Mouse (Mus musculus) embryo, embryonic 11 days (tissue): ENCODE results near the gene Ush1g.

ENCODE experiments used
- DNase-seq: peaks from one replicate; pipeline ENCODE4 v3.0.0-alpha.2; 2015

Ush1g gene

DNA sequence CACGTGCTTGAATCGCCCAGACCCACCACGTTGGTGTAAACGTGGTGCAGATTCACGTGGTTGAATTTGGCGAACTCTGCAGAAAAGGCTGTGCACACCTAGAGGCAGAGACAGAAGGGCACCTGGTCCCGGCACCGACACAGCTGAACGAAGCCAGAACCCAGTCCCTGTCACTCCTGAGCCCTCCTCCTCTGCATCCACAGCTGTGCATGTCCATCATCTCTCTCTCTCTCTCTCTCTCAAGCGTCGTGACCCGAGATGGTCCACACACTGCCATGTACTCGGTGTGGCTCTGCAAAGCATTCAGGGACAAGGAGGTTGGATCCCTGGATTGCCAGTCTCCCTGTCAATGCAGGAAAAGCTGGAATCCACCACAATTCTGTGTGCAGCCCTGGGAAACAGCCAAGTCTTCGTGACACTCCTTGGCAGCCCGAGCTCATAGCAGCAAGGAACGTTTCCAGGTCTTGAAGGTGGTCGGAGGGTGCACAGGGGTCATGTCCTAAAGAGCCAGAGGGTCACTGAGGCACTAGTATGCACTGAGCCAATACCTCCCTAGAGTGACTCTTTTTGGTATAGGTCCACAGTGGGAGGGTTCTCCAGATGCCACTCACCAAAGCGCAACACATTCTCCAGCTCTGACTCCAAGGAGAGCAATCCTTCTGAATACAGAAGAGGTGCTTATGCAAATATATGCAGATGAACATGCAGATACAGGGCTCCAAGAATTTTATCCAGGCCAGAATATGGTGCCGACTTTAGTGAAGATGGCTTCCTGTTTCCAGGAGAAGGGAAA lies 35.4 kb downstream of the Ush1g start:
- DNase-seq, result no peak

DNA sequence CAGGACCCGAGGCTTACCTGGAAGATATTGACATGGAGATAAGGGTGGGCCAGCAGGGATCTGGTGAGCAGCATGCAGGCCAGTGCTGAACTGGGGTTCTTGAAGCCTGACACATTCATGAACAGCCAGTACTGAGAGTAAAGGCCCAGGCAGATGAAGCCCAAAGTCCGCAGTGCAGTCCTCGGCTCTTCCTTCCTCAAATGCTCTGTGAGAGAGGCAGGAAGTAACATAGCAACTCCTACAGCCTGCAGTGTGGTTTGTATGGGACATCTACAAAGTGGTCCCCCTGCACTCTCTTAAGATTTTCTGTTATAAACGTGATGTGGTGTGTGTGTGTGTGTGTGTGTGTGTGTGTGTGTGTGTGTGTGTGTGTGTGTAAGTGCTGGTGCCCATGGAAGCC lies 36.6 kb downstream of the Ush1g start:
- no peak for DNase-seq

DNA sequence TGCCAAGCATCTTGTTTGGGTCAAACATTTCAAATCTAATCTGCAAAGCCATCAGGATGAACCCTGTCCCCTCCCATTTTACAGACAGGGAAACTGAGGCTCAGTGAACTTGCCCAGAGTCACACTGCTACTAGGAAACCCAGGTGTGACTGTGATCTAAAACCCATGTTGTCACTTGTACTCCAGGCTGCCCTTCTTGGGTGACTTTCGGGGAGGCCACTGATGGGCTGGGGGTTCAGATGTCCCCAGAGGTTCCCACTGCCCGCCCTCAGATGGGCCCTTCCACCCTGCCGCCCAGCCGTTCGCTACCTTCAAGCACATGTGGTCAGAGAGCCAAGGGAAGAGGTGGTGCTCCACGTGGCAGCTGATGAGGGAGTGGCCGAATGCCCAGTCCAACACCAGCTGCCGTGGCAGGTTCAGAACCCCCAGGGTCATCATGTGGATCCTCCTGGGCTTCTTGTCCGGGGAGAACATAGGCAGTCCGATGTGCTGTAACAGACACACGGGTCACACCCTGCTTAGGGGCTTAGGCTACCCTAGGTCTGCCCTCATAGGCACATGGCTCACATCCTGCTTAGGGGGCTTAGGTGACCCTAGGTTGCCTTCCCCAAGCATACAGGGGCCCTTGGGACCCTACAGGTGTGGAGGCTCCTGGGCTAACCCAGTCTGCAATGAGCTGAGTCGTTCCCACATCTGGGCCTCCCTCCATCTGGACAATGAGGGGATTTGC lies 37.8 kb downstream of the Ush1g start:
- DNase-seq, result no peak

DNA sequence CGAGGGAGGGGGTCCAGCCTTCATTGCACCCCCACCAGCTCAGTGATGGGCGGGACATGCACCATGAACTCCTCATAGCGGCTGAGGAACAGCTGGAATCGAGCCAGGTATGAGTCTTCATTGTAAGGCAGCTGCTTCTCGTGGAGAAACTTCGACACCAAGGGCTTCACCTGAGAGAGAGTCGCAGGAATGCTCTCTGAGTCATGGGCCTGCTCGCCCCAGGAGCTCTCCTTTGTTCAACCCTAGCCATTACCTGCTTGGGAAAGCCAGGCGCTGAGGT lies 38.4 kb downstream of the Ush1g start:
- DNase-seq, result no peak

DNA sequence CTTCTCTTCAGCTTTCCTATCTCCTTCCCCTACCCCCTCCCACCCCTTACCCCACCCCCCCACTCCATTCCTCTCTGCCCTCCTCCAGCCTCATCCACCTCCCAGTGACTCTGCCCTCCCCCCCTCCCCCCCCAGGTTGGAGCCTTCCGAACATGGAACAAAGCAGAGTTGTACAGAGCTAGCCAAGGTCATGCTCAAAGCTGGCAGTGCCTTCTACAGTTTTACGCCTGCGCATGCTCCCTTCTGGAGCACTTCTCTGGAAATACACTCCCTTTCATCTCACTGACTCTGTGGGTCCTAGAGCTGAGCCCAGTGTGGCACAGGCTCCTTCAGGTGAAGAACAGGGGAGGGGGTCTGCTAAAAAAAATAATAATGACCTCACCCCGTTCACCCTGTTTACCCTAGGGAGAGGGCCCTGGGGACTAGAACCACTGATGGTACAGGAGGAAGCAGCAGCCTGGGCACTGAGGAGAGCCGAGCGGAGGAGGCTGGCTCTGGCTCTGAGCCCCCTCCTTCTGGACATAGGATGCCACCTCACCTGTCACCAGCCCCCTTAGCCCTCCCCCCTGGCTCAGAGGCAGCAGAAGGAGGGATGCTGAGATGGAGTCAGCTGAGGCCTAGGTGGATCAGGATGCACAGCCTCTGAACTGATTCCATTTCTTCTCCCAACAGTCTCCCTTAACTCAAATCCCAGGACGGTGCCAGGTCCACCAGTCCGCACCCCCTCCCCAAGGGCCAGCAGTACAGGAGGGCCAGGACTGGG lies 38.9 kb downstream of the Ush1g start:
- DNase-seq, result no peak

DNA sequence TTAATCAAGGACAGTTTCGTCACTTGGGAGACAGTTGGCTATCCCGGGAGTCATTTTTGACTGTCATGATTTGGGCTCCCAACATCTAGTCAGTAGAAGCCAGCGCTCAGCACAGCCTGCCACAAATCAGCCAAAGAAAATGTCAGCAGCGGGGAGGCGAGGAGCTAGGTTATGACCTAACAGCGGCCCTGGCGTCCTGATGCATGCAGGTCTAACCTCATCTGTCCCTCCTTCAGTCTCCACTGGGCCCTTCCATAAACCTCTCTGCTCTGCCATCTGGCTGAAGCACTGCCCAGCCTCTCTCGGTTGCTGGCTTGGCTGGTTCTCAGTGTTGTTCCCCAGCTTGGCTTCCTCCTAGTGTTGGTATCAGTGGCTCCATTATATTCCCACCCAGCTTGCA lies 39.5 kb downstream of the Ush1g start:
- no peak for DNase-seq

DNA sequence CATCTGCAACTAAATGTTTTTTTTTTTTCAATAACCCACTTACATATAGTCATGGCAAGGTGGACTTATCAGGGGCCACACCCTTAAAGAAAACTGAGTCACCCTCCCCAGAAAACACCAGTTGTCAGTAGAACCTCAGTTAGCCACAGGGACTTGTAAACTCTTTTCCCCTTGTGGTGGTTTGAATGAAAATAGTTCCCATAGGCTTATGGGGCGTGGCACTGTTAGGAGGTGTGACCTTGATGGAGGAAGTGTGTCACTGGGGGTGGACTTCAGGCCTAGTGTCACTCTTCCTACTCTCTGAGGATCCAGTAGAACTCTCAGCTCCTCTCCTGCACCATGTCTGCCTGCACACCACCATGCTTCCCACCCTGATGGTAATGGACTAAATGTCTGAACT lies 42.1 kb downstream of the Ush1g start:
- no peak for DNase-seq

DNA sequence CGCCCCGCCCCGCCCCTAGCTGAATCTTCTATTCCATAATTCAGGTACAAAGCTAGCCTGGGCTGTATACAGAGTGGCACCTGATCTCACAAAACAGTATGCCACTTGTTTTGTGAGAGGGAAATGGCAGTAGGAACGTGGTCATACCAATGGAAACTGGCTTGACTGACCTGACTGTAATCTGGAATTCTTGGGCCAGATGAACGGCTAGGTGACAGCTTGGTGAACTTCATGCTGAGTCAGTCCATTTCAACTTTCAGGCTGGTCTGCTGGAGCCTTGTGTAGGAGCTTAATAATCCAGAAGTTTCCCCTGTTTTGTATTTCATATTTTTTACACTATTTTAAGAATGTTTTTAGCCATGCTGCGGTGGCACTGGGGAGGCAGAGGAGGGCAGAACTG lies 43.7 kb downstream of the Ush1g start:
- DNase-seq, result no peak

DNA sequence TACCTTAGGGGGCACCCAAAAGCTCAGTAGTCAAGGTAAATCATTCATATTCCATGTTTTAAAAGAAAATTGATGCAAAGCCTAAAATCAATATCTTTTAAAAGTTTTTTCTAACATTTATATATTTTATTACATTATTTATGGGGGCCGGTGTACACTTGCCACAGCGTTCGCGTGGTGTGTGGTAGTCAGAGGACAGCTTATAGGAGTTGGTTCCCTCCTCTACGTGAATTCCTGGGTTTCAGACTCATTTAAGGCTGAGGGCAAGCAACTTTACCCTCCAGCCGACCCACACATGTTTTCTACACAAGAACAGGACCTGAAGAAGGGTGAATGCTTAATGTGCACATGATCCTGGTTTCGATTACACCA lies 44.3 kb downstream of the Ush1g start:
- DNase-seq, result no peak

DNA sequence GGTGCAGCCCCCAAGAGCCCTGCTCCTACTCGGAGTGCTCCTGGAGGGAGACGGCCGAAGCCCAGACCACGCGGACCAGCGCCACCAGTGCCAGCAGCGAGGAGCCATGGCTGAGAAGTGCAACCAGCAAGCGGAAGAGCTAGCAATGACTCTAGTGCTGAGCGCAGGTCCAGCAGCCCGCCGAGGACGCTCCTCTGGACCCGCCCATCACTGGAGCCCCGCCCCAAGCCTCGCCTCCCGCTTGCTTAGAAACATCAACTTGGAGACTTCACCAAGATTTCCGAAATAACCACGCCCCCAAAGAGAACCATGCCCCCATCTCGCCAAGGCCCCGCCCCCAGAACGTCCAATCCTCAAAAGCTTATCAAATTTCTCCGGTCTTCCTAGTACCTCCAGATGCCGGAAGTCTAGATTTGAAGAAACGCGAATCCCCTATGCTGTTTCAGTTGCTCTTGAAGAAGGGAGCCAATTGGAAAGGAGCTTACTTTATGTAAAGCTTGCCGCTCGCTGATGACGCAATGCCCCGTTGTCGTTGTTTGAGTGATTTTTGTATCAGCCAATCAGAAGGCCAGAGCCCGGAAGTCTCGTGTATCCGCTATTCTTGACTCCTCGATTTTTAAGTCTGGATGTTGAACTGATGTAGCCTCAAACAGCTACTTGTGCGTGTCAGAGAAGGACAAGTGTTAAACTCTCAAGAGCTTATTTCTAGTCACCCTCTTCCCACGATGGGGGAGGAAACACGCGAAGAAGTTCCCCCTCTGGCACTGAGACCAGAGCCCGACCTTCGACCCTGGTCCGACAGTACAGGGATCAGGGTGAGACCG lies 44.8 kb downstream of the Ush1g start, which contains the start of gene Fdxr:
TSS of gene Fdxr (minus strand) at position 271 of the 824 bp plus-strand sequence.
- DNase-seq, result peak; percentile 99

DNA sequence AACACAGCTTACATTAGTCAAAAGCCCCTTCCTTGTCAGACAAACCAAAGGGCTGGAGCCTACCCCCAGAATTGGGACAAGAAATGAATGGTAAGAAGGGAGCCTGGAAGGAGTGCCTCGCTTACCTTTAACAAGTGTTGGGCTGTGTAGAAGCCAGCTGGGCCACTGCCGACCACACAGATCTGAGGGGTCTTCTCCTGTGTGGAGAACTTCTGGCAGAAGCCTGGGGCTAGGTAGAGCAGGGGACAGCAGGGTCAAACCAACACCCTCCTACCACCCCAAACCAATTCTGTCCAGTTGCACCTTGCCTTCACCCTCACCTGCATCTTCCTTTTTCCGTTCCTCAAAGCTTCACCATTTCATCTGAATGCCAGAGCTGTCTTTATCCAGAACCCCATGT lies 45.9 kb downstream of the Ush1g start:
- no peak for DNase-seq

DNA sequence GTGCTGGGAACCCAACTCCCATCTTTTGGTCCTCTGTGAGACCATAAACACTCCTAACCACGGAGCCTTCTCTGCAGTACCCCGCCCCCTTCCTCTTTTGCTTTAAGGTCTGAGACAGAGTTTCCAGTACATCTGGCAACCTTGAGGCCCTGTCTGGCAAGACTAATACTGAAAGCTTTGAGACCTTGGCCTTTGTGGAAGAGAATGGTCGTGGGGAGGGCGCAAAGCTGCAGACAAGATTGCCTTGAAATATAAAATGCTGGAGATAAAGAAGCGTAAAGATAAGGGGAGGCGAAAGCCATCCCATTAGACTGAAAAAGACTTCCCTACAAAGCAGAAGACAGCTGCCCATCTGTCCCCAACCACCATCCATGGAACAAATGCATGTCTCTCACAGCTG lies 46.3 kb downstream of the Ush1g start:
- no peak for DNase-seq

DNA sequence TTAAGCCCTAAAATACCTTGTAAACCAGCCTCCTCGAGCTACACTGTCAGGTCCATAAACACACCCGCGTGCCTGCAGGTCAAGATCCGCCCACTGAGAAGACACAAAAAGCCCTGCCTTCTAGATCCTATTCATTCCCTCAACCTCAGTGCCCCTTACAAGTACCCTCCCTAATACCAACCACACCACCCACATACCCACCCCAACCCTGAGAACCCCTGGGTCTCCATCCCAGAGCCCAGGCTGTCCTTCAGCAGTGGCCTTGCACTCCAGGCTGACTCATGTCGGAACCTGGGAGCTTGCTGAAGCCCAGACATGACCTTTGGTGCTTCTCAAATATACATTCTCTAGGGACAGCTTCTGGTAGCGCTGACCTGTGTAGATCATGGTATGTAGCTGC lies 47.1 kb downstream of the Ush1g start:
- DNase-seq, result no peak

DNA sequence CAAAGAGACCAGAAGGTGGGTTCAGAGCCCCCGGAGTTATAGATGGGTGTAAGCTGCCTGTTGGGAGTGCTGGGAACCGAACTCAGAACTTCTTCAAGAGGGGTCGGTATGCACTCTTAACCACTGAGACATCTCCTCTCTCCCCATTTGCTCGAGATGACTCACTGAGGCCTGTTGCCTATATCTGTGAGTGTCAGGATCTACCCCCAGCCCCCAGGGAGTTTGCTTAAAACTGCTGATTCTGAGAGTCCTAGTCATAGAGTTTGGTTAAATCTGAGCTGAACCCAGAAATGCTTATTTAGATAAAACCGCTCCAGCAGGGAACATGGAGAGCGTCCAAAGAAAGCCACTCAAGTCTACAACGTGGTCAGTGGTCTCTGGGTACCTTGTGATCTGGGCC lies 47.7 kb downstream of the Ush1g start:
- DNase-seq, result no peak

DNA sequence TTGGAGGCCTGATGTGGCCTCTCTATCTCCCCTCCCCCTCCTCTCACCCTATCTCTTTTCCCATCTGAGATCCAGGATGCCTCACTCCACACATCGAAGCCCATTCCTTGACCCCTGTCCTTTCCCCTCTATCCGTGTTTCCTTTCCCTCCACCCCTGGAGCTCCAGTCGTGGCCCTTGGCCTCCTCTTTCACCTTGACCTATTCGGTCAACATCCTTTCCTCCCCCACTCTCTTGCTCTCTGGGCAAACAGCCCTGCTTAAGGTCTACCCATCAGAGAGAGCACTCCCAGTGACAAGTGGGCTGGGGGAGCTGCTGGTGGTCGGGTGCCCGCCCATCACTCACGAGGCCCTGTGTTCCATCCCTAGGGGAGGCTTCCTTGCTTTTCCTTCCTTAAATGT lies 48.1 kb downstream of the Ush1g start:
- DNase-seq, result no peak

DNA sequence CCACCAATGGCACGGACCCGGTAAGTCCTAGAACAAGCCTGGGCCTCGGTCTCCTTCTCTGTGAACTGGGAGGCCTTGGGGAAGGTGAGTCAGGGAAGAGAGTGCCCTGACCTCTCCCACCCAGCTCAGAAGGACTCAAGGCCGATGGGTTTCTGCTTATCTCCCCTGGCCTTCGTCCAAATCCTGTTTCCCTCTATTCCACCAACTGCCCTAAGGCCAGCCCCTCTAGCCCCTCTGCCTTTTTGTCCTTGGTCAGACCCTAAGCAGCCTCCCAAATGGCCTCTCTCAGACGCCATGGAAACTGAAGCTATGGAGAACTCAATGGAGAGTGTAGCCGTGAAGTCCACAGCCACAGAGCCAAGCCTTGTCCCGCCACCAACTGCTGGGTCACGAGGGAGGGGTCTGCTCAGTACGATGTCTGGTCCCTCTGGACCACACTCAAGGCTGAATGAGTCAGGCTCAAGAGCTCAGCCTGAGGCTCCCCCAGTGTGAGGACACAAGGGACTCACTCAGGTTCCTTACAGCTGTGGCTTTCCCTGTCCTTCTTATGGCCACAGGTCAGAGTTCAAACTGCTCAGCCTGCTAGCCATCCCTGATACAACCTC lies 48.8 kb downstream of the Ush1g start:
- DNase-seq, result no peak

DNA sequence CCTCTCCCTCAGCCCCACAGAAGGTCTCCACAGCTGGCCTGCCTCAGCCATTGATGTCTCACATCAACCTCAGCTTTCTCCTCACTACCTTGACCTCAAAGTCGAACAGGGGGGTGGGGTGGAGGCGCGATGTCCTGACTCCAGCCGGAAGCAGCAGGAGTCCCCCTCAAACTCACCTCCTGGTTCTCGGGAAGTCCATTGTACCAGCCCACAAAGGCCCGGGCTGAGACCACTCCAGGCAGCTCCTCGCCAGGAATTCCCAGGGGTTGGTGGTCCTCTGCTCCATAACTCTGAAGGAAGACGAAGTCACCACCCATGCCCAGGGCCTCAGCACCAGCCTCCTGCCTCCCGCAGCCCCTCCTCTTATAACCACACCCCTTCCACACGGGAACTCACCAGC lies 50.4 kb downstream of the Ush1g start:
- no peak for DNase-seq

DNA sequence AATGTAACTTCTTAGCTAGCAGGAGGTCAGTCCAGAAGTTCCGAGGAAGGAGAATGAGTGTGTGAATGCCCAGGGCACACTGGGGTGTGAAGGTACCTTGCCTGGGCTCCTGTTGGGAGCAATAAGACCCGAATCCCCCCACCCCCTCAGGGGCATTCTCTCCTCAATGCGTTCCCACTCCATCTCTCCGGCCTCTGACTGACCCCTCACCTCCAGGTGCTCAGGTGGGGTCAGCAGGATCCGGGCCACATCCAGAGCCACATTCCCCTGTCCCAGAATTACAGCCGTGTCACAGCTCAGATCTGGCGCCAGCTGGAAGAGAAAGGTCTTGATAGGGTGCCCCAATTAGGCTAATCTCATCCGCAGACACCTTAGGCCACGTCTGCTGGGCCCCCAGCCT lies 50.8 kb downstream of the Ush1g start:
- DNase-seq, result no peak

DNA sequence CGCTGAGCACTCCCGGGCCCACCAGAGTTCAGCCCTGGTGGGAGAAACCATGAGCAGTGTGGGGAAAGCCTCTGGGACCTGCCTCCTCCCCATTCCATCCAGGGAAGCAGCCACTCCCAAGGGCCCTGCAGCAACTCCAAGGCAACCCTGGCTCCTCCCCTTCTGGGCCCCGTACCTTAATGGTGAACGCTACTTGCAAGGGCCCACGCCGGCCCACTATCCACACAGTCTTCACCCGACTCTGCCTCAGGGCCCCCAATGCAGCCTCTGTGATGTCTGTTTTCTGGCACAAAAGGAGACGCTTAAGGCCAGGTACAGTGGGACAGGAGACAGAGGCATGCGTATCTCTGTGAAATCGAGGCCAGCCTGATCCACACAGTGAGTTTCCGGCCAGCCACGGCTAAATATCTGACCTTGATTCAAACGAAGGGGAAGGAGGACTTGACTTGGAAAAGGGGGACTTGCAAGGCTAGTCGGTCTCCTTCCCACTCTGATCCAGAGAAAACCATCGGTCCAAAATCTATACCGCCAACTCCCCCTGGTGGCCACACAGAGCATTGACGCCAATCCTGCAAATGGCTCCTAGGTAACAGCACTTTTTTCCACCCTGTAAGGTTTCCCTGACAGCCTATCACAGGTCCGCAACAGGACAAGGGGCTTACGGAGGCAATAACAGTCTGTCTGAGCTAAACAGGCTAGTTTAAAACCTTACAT lies 51.5 kb downstream of the Ush1g start:
- DNase-seq, result peak; percentile 82

DNA sequence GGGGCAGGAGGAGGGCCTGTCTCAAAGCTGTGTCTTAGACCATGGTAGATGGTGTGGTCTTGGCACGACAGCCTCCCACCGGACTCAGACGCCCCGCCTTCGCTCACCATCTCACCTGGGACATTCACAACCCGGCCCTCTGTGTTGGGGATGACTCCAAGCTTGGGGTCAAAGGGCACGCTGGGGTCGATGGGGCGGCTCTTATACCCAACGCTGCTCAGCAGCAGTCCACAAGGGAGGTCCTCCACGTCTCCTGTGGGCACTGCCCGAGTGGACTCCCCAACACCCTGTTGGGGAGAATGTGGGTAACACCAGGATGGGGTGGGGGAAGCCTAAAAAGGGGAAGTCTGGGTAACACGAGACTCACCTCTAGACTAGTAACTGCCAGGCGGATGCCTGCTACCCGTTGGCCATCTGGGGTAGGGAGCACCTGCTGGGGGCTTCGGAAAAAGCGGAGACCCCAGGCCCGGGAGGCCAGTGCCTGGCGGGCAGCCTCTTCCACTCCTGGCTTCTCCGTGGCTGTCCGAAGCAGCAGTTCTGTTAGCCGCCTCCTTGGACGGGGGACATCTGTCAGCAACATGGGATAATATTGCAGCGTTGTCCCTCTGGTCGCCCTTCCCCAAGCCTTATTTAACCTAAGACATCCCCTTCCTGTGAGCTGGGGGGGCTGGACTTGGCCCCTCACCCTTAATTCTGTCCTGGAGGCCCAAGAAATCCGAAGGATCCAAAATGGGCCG lies 52.3 kb downstream of the Ush1g start:
- no peak for DNase-seq

DNA sequence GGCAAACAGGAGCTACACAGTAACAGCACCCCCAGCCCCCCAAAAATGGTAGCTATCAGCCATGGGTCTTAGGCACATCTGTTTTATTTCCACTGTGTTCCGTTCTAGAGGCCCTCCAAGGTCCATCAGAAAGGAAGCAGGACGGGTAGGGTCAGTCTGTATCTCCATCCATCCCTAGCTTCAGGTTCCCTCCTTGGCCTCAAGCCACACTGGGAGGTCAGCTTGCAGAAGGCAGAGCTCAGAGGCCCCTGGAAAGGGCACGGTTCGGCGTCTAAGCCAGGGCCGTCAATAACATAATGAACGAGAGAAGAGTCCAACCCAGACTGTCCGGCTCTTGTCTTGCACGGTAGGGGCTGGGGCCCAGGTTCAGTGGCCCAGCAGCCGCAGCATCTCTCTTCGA lies 53.9 kb downstream of the Ush1g start:
- DNase-seq, result no peak
